Mouse (Mus musculus): ENCODE measurements around the gene Slc25a35.

- TF ChIP-seq CTCF (IDR thresholded peaks at IDR 0.05; ENCODE audit: control insufficient read depth, insufficient read depth, low read length): no peak
- TF ChIP-seq POLR2A (IDR thresholded peaks at IDR 0.05; ENCODE audit: borderline replicate concordance, control insufficient read depth, low read depth, low read length): no peak
These were observed 20.4 kb upstream of the Slc25a35 start for GRCm38 (mm10) chr11:68947542-68947993.

All from bone marrow, adult 2 months (tissue).